Mouse (Mus musculus): Measurements from ENCODE around the gene Ruvbl2.

The Ruvbl2 gene

DNA sequence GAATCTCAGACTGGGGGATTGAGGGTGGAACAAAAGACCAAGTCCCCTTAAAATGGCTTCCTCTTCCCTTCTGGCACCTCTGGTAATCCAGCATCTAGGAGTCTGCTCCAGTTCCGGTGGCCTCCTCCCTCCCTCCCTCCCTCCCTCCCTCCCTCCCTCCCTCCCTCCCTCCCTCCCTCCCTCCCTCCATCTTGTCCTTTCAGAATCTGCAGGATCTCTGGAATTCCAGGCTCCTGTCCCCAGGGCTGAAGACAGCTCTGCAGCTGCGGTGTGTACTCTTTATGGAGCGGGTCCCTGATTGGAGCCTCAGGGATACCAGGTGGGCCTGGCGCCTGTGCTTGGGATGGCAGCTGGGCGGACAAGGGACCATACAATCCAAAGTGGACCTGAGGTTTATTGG is 23.4 kb upstream of the Ruvbl2 start:
- DNase-seq (ENCODE audit: low spot score in 2 of 2), result no peak

DNA sequence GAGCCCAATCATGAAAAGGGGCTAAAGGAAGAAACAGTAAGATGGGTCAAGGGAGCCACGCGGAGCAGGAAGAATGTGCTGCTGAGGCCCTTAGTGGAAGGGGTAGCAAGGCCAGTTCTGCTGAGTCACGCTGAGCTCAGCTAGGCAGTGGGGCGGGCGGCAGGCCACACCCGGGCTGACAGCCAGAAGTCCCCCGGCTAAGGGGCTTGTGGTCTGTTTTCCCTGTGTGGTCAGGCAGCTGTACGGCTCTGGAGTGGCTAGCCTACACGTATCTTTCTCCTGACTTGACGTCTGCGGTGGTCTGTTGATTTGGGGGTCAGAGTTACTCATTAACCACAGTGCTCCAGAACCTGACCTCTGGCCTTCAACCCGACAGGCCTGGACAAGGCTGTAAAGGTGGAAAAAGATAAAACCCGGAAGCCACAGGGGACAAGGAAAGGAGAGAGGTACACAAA is 23.0 kb upstream of the Ruvbl2 start:
- DNase-seq (ENCODE audit: low spot score in 2 of 2), result peak in 1 of 2 experiments; percentile 54

- no peak for DNase-seq (ENCODE audit: low spot score in 2 of 2)
Measured at GRCm38 (mm10) chr7:45460377-45460776, 22.5 kb upstream of the Ruvbl2 start.

DNA sequence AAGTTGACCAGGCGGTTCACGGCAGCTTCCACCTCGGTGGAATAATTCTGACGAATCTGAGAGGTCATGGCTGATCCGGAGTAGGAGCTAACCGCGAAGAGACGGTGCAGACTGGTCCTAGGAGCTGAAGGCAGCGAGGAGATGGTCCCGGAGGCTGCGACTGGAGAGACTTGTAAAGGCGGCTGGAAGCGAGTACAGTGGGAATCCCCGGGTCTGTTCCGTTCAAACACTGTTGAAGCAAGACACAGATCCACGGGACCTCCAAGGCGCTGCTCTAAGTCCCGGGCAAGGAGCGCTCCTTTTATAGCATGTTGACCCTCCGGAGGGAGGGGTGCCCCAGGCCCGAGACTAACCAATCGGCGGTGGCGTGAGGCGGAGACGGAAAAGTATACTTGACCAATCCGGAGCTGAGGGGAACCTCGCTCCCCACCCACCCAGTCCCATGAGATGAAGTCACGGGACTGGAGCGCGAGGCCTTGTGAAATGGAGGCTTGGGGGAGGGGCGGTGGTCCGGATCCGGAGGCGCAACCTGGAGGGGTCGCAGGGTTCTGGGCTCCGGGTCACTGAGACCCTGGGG is 21.8 kb upstream of the Ruvbl2 start, which contains the start of gene Ftl1:
Gene Ftl1 (minus strand): TSS at position 321 of the 577 bp plus-strand sequence.
- peak; percentile 97 to 98 for DNase-seq (ENCODE audit: low spot score in 2 of 2)

GRCm38 (mm10) chr7:45458748-45459563 is 21.1 kb upstream of the Ruvbl2 start:
- peak in 1 of 2 experiments; percentile 76 for DNase-seq (ENCODE audit: low spot score in 2 of 2)

DNA sequence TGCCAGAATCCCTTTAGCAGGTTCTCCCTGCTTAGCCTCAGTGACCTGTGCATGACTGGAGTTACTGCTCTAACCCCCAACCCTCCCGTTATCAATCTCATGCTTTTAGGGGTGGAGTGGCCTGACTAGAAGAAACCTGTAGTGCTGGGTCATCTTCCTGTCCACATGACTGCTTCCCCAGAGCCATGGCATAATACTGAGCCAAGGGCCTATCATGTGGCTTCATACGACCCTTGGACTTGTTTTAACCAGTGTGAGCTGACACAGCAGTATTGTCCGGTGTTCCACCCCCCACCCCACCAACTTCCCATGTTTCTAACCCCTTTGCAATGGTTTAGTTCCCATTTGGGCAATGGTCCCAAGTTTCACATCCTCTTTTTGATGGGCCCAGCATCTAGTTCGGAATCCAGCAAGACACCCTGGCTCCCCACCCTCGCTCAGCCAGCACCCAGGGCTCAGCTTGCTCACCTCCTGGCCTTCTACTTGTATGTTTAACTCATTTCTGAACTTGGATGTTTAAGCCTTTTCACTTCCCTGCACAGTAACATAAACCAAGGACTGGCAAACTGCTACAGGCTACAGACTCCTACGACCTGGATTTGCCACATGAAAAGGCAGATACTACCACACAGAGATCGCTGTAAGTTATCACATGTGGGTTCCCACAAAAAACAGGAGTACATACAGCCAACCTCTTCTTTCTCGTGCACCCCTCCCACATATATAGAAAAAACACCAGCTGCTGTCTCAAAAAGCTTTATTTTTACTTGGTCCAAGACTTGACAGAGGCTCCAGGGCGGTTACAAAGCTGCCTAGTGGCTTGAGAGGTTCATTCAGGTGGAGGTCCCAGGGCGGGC is 19.5 kb upstream of the Ruvbl2 start:
- no peak for DNase-seq (ENCODE audit: low spot score in 2 of 2)

- DNase-seq (ENCODE audit: low spot score in 2 of 2), result no peak
Measured at GRCm38 (mm10) chr7:45456721-45457203, 18.9 kb upstream of the Ruvbl2 start.

DNA sequence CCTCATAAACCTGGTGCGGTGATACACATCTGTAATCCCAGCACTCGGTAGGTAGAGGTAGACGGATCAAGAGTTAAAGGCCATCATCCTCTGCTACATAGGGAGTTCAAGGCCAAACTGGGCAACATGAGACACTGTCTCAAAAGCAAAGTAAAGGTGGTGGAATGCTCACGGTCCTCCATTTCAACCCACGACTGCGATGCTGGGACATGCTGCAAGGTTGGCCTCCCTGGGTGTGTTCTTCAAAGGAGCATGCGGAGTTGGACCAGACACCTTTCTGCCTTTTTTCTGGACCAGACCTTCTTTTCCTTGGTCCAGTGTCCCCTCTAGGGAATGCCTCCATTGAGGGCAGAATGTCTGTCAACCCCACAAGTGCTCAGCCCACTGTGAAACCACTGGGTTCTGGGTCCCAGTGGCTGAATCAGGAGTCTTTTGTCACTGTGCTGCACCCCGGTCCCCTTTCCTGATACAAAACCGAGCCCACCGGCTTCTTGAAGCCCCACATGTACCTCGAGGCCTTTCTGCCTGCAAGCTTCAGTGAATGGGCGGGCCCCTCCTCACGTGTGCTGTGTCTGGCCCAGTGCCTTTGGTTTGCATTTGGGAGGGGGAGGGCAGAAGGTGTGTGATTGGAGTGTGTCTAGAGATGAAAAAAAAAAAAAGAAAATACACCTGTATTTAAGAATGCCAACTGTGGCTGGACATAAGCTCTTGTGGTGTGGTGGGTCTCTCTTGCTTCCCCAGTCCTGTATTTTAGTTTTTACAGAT is 18.2 kb upstream of the Ruvbl2 start:
- DNase-seq (ENCODE audit: low spot score in 2 of 2), result no peak

DNA sequence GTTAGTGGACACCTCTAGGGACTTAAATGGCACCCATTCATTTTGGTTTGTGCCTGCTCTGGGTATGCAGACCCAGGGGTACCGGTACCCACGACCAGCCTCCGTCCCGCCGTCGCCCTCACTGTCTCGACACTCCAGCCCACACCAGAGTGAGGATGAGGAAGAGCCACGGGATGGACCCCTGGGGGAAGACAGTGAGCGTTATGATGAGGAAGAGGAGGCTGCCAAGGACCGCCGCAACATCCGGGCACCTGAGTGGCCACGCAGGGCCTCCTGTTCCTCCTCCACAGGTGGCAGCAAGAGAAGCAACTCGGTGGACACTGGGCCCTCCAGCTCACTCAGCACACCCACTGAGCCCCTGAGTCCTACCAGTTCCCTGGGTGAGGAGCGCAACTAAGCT is 17.1 kb upstream of the Ruvbl2 start:
- DNase-seq (ENCODE audit: low spot score in 2 of 2), result no peak

GRCm38 (mm10) chr7:45451344-45451982 is 13.6 kb upstream of the Ruvbl2 start:
- peak in 1 of 2 experiments; percentile 78 for DNase-seq (ENCODE audit: low spot score in 2 of 2)

DNA sequence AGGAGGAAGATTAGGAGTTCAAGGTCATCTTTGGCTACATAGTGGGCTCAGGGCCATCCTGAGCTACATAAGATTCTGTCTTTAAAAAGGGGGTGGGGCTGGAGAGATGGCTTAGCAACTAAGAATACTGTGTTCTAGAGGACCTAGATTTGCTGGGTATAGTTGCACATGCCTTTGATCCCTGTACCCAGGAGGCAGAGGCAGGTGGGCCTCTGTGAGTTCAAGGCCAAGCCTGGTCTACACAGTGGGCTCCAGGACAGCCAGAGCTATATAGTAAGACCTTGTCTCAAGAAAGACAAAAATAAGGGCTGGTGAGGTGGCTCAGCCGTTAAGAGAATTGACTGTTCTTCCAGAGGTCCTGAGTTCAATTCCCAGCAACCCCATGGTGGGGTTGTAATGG is 12.1 kb upstream of the Ruvbl2 start:
- DNase-seq (ENCODE audit: low spot score in 2 of 2), result no peak

DNA sequence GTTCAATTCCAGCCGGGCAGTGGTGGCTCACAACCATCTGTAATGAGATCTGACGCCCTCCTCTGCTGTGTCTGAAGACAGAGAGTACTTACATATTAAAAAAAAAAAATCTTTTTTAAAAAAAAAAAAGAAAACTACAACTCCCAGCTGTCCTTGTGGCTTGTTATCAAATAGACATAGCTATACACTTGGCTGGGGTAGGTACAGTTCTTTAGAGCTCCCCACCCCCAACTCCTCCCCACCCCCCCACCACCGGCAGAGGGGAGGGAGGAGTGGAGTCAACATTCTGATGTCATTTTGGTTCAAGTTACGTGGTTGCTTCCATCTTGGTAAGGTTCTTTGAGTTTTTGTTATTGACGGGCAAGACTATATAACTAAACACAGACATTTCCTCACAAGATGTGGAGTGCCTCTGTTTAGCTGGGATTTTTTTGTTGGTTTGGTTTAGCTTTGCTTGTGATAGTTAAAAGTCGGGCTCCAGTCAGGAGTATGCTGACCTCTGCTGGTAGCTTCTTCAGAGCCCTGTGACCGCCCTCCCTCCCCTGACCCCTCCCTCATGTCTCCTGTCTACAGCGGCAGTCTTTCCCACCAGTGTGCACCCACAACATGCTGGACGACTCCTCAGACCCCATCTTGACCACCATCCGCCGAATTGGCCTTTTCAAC is 9.6 kb upstream of the Ruvbl2 start:
- no peak for DNase-seq (ENCODE audit: low spot score in 2 of 2)

DNA sequence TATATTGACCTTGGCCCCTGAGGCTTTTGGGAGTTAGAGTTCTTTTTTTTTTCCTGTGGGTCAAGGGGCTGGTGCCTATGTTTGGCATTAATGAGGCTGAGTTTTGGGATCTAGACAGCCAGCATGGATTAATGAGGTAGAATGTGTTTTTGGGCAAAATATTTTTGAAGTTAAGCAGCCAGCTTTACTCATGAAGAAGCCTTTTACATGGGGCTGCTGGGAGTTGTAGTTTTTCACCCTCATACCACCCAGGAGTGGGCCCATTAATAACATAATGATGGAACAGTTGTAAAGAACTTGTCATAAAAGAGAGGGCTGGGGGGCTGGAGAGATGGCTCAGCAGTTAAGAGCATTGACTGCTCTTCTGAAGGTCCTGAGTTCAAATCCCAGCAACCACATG is 8.7 kb upstream of the Ruvbl2 start:
- no peak for DNase-seq (ENCODE audit: low spot score in 2 of 2)

GRCm38 (mm10) chr7:45443526-45444420 is 5.9 kb upstream of the Ruvbl2 start:
- DNase-seq (ENCODE audit: low spot score in 2 of 2), result no peak

- DNase-seq (ENCODE audit: low spot score in 2 of 2), result no peak
Measured at GRCm38 (mm10) chr7:45437046-45437445, 850 bp downstream of the Ruvbl2 start.

DNA sequence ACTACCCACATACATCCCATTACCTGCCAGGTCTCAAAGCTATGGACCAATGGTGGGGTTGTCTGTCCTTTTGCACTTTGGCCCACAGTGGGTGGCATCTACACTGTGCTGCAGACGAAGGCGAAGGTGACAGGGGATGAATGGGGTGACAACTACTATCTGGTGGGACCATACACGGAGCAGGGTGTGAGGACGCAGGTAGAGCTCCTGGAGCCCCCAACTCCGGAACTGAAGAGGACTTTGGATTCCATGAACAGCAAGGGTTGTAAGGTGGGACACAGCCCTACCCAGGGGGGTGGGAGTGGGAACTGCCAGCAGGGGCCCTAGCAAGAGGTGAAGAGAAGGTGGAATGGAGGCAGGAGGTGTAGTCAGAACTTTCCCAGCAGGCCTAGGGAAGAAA is 1.5 kb downstream of the Ruvbl2 start:
- no peak for DNase-seq (ENCODE audit: low spot score in 2 of 2)

DNA sequence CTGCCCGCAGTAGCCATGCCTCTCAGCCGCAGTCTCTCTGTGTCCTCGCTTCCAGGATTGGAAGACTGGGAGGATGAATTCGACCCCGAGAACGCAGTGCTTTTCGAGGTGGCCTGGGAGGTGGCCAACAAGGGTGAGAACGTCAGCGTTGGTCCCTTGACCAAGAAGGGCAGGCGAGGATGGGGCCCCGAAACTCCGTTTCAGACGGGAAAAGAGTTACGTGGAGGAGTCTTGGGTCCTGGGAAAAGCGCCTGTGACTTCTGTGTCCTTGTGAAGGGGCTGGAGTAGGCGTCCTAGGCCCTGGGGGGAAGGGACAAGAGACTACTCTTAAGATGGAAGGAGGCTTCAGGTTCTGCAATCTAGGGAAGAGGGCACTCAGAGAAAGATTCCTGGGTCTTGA is 2.9 kb downstream of the Ruvbl2 start:
- no peak for DNase-seq (ENCODE audit: low spot score in 2 of 2)

GRCm38 (mm10) chr7:45434203-45435015 is 3.5 kb downstream of the Ruvbl2 start, which contains the start of gene Gys1:
TSS of gene Gys1 (plus strand) at chr7:45434844.
- DNase-seq (ENCODE audit: low spot score in 2 of 2), result peak; percentile 100
